Mouse (Mus musculus): Measurements from ENCODE around the gene Slc31a1. TPM values are rescaled to one million over a fixed set of nuclear protein-coding genes. Genes with fewer than 3 reads are reported as not detected.

Slc31a1 gene
- total RNA-seq (2015; ENCODE audit: low replicate concordance): 2.7 and 5.2 TPM in 2 replicates
- total RNA-seq (2017; ENCODE audit: low replicate concordance): 3.7 and 5.4 TPM in 2 replicates

- peak; percentile 98 for ATAC-seq (replicated peaks; ENCODE audit: low FRiP score, poor library complexity, severe bottlenecking)
Measured at GRCm38 (mm10) chr4:62360088-62360804, at the start of gene Slc31a1, which contains the start of gene Fkbp15. Gene Slc31a1, plus strand, starts transcription at chr4:62360727. Gene Fkbp15, minus strand, starts transcription at chr4:62360548.

- no peak for ATAC-seq (replicated peaks; ENCODE audit: low FRiP score, poor library complexity, severe bottlenecking)
Measured at GRCm38 (mm10) chr4:62312821-62313220, 47.7 kb upstream of the Slc31a1 start.

- no peak for ATAC-seq (replicated peaks; ENCODE audit: low FRiP score, poor library complexity, severe bottlenecking)
Measured at GRCm38 (mm10) chr4:62313641-62314211, 46.8 kb upstream of the Slc31a1 start.

- ATAC-seq (replicated peaks; ENCODE audit: low FRiP score, poor library complexity, severe bottlenecking): no peak
Measured at GRCm38 (mm10) chr4:62314516-62314915, 46.0 kb upstream of the Slc31a1 start.

- ATAC-seq (replicated peaks; ENCODE audit: low FRiP score, poor library complexity, severe bottlenecking): no peak
Measured at GRCm38 (mm10) chr4:62316456-62316855, 44.1 kb upstream of the Slc31a1 start.

GRCm38 (mm10) chr4:62318294-62318693, 42.2 kb upstream of the Slc31a1 start:
- no peak for ATAC-seq (replicated peaks; ENCODE audit: low FRiP score, poor library complexity, severe bottlenecking)

GRCm38 (mm10) chr4:62322684-62323083, 37.8 kb upstream of the Slc31a1 start:
- no peak for ATAC-seq (replicated peaks; ENCODE audit: low FRiP score, poor library complexity, severe bottlenecking)

- no peak for ATAC-seq (replicated peaks; ENCODE audit: low FRiP score, poor library complexity, severe bottlenecking)
Measured at GRCm38 (mm10) chr4:62326111-62326510, 34.4 kb upstream of the Slc31a1 start.

GRCm38 (mm10) chr4:62328941-62329660, 31.4 kb upstream of the Slc31a1 start:
- no peak for ATAC-seq (replicated peaks; ENCODE audit: low FRiP score, poor library complexity, severe bottlenecking)

- no peak for ATAC-seq (replicated peaks; ENCODE audit: low FRiP score, poor library complexity, severe bottlenecking)
Measured at GRCm38 (mm10) chr4:62331977-62332376, 28.6 kb upstream of the Slc31a1 start.

- ATAC-seq (replicated peaks; ENCODE audit: low FRiP score, poor library complexity, severe bottlenecking): no peak
Measured at GRCm38 (mm10) chr4:62338536-62338935, 22.0 kb upstream of the Slc31a1 start.

GRCm38 (mm10) chr4:62344000-62344399, 16.5 kb upstream of the Slc31a1 start:
- ATAC-seq (replicated peaks; ENCODE audit: low FRiP score, poor library complexity, severe bottlenecking): peak; percentile 81

- no peak for ATAC-seq (replicated peaks; ENCODE audit: low FRiP score, poor library complexity, severe bottlenecking)
Measured at GRCm38 (mm10) chr4:62345827-62346226, 14.7 kb upstream of the Slc31a1 start.

GRCm38 (mm10) chr4:62347605-62348328, 12.8 kb upstream of the Slc31a1 start:
- no peak for ATAC-seq (replicated peaks; ENCODE audit: low FRiP score, poor library complexity, severe bottlenecking)

- no peak for ATAC-seq (replicated peaks; ENCODE audit: low FRiP score, poor library complexity, severe bottlenecking)
Measured at GRCm38 (mm10) chr4:62348329-62348705, 12.2 kb upstream of the Slc31a1 start.

- no peak for ATAC-seq (replicated peaks; ENCODE audit: low FRiP score, poor library complexity, severe bottlenecking)
Measured at GRCm38 (mm10) chr4:62349371-62349770, 11.2 kb upstream of the Slc31a1 start.

- ATAC-seq (replicated peaks; ENCODE audit: low FRiP score, poor library complexity, severe bottlenecking): no peak
Measured at GRCm38 (mm10) chr4:62357631-62358148, 2.8 kb upstream of the Slc31a1 start.

GRCm38 (mm10) chr4:62359256-62359775, 1.2 kb upstream of the Slc31a1 start:
- no peak for ATAC-seq (replicated peaks; ENCODE audit: low FRiP score, poor library complexity, severe bottlenecking)

GRCm38 (mm10) chr4:62360805-62361455, 403 bp downstream of the Slc31a1 start:
- peak; percentile 24 for ATAC-seq (replicated peaks; ENCODE audit: low FRiP score, poor library complexity, severe bottlenecking)
